Mouse (Mus musculus): ENCODE measurements at regions not wholly inside any gene's neighbourhood (a gene's known extent, or its start where the extent isn't known, plus 50 kb on each side); places are given as distances from the start of the nearest gene placed in this dataset.

DNA sequence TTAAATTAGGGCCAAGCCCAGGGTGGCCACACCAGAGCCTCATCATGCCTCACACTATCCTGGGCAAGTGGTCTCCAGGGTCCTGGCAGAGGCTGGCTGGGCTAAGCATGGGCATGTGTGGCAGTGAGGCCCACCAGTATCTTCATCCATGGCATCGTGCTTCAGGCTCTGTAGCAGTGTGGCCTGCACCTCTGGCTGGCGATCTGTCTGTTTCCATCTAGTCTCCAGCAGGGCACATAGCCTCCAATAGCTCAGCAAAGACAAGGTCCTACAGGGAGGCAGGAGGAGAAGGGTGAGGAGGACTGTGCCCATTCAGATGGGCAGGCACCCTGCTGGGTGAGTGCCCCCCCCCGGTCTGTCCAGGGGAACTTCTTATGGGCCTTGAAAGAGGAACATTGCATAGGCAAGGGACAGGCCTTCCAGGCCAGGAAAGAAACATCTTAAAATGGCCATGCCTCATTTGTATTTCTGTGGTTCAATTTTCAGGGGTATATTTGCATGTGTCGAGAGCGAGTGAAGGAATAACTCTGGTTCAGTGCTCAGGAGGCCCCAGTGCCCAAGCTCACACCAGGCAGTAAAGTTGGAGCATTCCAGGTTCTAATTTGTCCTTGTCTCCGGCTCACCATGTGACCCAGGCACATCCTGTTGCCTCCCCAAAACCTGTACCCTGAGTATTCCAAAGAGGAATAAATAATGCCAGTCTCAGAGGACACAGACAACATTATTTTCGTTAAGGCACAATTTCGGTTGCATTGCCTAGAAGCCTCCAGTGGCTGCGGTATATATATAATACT is 60.4 kb upstream of the Ppara start:
- TF ChIP-seq CTCF (IDR thresholded peaks at IDR 0.05; ENCODE audit: control insufficient read depth, insufficient read depth, insufficient replicate concordance, low read depth, low read length) (no peak; the same call in 1 of the 2 replicates), POLR2A (IDR thresholded peaks at IDR 0.05; ENCODE audit: control insufficient read depth, low read depth, low read length) (no peak)
